Mouse (Mus musculus): Measurements from ENCODE around the gene Sycn. TPM values are rescaled to one million over a fixed set of nuclear protein-coding genes. Genes with fewer than 3 reads are reported as not detected.
"Not testable (repeated sequence)": the region's sequence is repeated elsewhere in the genome, so short reads cannot be mapped to it uniquely, and the experiment has no call there.

Sycn gene
- total RNA-seq (2021), result not detected

DNA sequence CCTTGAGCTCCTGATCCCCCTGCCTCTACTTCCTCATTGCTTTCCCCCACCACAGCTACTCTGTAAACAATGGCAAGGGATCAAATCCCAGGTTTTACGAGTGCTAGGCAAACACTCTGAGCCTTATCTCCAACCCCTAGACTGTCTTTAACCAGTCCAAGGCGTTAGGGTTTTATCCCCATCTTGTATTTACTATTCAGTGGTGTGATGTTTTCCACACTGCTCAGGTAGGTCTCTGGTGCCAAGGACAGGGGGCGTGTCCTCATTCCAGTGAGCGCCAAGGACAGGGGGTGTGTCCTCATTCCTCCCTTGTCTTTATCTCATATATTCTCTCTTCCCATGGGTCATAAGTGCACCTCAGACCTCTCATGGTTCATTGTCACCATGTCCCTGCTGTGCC is at the start of gene Sycn:
Gene Sycn, plus strand, starts transcription at position 360 of the 400 bp plus-strand sequence.
- intact Hi-C loops (cut with DNase I), result no loop called here
- DNase-seq (ENCODE audit: low spot score in 2 of 2), result no peak

DNA sequence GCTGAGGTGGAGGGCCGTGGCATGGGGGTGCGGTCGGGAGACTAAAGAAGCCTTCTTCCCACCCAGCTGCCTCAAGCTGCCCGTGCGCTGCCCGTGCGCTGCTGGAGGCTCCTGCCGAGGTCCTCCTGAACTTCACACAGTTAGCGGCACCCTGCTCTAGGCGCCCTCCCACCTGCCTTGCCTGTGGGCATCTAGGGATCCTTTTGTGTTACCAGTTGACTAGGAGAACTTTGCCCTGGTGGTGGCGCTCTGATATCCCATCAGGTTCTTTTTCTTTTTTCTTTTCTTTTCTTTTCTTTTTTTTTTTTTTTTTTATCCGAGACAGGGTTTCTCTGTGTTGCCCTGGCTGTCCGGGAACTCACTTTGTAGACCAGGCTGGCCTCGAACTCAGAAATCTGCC is 49.8 kb upstream of the Sycn start:
- intact Hi-C loops (cut with DNase I), result loop anchor here (5.0 kb wide), 1 partner anchor 41 kb away; no protein-coding TSS in a partner anchor
- DNase-seq (ENCODE audit: low spot score in 2 of 2), result no peak

DNA sequence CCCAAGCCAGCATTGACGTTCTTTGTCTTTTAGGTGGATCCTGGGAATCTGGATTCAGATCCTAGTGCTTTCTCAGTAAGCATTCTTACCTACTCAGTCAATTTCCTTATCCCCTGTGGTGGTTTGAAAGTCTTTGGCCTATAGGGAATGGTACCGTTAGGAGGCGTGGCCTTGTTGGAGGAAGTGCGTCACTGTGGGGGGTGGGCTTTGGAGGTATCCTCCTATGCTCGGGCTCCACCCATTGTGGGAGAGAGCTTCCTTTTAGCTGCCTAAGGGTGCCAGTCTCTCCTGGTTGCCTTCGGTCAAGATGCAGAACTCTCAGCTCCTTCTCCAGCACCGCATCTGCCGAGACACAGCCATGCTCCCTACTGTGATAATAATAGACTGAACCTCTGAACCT is 48.4 kb upstream of the Sycn start:
- intact Hi-C loops (cut with DNase I), result loop anchor here (5.0 kb wide), 1 partner anchor 40 kb away; no protein-coding TSS in a partner anchor
- no peak for DNase-seq (ENCODE audit: low spot score in 2 of 2)

DNA sequence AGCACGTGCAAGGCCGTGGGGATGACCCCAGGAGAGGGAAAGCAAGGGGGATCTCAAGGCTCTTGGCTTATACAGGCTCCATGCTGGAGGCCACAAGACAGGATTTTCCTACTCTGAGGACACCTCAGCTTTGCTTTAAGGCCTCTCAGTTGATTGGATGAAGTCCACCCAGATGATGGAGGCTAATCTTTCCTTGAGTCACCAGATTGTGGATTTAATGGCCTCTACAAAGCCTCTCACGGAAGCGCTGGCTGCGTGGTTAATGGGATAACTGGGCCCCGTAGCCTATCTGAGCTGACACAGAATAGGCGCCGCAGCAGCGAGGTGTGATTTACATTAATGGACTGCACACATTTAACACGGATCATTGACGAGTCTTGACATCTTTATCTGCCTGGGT is 45.3 kb upstream of the Sycn start:
- no peak for DNase-seq (ENCODE audit: low spot score in 2 of 2)
- intact Hi-C loops (cut with DNase I), result no loop called here

DNA sequence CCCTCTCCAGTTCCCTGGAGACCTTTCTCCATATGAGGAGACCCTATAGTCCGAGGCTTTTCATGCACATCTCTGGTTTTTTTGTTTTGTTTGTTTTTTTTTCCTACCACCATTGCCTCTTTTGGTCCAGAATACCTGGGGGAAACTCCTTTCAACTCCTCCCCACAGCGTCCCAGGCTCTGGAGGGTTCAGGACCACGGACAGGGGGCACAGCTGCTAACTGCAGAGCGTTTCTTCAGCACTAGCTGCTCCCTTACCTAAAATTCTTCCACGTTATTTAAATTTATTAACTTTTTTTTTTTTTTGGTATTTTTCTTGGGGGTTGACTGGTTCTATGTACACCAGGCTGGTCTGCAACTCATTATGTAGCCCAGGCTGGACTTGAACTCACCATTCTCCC is 35.1 kb upstream of the Sycn start:
- intact Hi-C loops (cut with DNase I), result no loop called here

DNA sequence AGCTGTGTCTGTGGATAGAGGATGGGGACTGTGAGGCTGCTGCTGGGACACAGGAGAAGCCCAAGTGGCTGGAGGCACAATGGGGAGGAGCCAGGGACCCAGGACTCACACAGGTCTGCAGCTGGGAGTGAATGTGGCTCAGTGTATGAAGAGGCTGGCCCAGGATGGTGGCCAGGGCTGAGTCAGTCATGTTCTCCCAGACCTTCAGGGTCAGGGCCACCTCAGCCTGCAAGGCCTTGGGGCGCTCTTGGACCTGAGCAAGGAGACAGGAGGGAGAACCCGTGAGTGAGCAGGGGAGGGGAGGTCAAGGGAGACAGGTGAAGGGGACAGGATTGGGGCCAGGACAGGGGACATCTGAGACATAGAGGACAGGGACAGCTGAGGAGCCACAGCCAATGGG is 31.6 kb upstream of the Sycn start:
- intact Hi-C loops (cut with DNase I), result loop anchor here (1.0 to 2.0 kb wide), 2 partner anchors 13 to 18 kb away; partner anchors contain the start of gene Ifnl3
- not testable (repeated sequence) for DNase-seq (ENCODE audit: low spot score in 2 of 2)

More for the DNA sequence above, 35.1 kb upstream of the Sycn start:
- DNase-seq (ENCODE audit: low spot score in 2 of 2), result no peak

DNA sequence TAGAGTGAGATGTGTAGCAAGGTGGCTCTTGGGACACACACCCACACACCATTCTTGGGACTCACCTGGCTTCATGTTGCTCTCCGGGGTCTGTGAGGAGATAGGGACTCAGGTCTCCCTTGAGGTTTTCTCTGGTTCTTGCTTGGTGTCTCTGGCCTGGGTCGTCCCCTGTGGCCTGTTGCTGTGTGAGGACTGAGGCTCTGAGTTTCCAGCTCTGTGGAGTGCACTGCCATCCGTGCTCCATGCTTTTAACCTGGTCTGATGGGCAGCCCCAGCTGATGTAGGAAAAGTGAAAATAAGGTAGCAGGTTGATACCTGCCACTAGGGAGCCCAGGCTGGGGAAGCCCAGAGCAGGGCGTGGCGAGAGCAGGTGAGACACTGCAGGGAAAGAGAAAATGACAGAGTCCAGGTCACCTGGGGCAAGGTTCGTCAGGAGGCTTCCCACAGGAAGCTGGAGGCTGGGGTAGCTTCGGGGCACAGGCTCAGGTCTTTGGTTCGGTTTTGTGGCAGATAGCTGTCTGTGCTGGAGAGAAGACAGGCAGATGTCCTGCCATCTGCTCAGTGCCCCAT is 30.2 kb upstream of the Sycn start, which contains the start of gene Ifnl2:
Gene Ifnl2, minus strand, starts transcription at position 51 of the 570 bp plus-strand sequence.
- intact Hi-C loops (cut with DNase I), result loop anchor here (5.0 kb wide), 1 partner anchor 107 kb away; no protein-coding TSS in a partner anchor
- not testable (repeated sequence) for DNase-seq (ENCODE audit: low spot score in 2 of 2)

DNA sequence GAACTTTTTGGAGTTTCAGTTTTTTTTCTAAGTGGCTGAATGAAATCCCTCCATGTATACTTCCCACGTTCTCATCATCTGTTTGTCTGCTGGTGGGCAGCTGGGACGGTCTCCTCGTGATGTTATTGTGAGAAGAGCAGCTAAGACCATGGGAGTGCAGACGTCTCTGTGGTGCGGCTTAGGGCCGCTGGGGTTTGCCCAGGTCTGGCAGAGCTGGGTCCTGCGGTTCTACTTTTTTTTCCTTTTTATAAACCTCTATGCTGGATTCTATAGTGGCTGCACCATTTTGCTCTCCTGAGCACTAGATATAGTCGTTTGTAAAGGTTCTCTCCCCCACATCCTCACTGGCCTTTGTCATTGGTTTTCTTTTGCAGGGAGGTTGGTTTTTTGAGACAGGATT is 29.2 kb upstream of the Sycn start:
- intact Hi-C loops (cut with DNase I), result loop anchor here (5.0 kb wide), 1 partner anchor 106 kb away; no protein-coding TSS in a partner anchor
- no peak for DNase-seq (ENCODE audit: low spot score in 2 of 2)

DNA sequence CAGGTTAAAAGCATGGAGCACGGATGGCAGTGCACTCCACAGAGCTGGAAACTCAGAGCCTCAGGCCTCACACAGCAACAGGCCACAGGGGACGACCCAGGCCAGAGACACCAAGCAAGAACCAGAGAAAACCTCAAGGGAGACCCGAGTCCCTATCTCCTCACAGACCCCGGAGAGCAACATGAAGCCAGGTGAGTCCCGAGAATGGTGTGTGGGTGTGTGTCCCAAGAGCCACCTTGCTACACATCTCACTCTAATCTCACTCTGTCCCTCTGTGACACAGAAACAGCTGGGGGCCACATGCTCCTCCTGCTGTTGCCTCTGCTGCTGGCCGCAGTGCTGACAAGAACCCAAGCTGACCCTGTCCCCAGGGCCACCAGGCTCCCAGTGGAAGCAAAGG is 18.1 kb upstream of the Sycn start, which contains the start of gene Ifnl3:
Gene Ifnl3, plus strand, starts transcription at position 301 of the 400 bp plus-strand sequence.
- intact Hi-C loops (cut with DNase I), result loop anchor here (1.0 kb wide), 1 partner anchor 13 kb away; no protein-coding TSS in a partner anchor
- not testable (repeated sequence) for DNase-seq (ENCODE audit: low spot score in 2 of 2)

DNA sequence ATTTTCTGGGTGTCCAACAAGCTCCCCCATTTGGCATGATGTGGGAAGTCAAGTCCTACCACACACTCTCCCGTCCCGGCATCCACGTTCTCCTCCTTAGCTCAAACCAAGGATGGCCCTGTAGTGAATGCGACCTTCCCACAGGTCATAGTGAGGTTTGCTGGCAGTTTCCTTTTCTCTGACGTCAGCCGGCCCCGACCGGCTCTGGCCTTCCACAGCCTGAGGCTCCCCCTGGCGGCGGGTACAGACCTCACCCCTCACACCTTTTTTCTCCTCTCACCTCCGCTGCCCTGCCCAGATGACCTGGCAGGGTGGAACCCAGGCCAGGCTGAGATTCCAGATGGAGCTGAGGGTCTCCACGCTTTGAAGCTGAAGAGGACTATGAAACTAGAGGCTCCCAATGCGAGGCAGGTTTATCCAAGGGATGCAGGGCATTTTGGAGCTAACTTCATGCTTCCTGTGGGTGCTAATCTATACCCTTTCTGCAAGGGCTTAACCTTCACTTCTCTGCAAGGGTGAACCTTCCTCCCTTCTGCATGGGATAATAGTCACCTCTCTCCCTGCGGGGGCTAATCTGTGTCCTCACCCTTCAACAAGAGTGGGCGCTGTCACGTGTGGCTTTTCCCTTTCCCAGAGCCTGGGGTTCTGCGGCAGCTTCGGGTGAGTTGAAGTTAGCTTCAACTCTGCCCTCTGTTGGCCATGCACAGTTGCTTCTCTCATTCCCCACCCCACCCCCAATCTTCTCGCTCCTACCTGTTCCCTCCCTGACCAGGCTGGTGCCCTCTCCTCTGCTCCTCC is 12.6 kb upstream of the Sycn start:
- intact Hi-C loops (cut with DNase I), result loop anchor here (1.0 to 2.0 kb wide), 2 partner anchors 19 to 82 kb away; no protein-coding TSS in a partner anchor
- peak; percentile 60 to 64 for DNase-seq (ENCODE audit: low spot score in 2 of 2)

DNA sequence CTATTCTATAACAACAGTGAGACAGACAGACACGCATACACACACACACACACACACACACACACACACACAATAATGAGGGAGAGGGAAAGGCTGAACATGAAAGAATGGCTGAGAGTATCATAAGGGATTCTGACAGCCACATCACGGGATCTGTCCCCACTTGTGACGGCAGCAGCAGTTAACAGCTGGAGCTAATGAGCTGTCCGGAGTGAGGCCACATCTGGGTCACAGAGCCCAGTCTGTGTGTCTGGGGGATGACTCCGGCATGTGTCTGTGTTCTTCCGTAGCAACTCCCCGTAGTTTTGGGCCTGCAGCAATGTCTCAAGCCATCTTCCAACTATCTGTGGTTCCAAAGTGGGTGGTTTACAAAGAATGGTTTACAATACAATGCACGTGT is 8.7 kb upstream of the Sycn start:
- no peak for DNase-seq (ENCODE audit: low spot score in 2 of 2)
- intact Hi-C loops (cut with DNase I), result loop anchor here (5.0 kb wide), 1 partner anchor 40 kb away; no protein-coding TSS in a partner anchor

DNA sequence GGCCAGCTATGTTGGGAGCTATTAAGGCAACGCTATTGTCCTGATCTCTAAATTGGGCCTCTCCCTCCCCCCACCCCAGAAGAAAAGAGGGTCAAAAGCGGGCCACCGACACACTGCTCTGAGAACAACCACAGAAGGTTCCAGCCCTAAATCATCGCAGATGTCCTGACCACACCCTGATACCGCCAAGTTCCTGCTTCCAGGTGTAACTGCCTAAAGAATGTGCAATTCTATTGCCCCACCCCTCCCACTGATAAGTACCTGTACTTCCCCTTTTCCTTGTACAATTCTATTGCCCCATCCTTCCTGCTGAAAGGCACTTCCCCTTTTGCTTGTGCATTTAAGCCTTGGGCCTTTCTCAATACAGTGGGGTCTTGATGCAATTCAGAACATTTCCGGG is 1.8 kb upstream of the Sycn start:
- DNase-seq (ENCODE audit: low spot score in 2 of 2); intact Hi-C loops (cut with DNase I): not testable (repeated sequence)

DNA sequence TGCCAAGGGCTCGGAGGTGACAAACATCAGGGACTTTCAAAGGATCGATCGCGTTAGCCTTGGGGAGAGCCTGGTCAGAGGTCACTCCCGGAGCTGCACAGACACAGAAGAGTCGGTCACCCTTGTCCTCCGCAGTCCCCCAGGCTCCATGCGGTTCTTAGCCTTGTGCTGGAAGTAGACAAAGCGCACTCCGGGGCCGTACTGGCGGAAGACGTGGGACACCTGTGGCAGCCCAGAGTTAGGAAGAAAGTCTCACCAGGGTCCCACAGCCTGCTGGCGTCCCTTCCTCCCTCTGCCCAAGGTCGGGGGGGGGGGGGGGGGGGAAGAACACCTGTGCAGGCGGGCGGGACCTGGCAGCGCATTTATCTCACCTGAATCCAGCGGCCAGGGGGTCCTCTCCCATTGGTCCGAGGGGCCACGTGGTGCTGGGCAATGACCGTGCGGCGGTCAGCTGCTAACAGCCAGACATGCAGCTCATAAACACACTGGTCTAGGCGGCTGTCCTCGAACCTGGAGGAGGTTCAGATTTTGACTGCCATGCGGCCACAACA is 3.4 kb downstream of the Sycn start:
- intact Hi-C loops (cut with DNase I), result no loop called here
- no peak for DNase-seq (ENCODE audit: low spot score in 2 of 2)

DNA sequence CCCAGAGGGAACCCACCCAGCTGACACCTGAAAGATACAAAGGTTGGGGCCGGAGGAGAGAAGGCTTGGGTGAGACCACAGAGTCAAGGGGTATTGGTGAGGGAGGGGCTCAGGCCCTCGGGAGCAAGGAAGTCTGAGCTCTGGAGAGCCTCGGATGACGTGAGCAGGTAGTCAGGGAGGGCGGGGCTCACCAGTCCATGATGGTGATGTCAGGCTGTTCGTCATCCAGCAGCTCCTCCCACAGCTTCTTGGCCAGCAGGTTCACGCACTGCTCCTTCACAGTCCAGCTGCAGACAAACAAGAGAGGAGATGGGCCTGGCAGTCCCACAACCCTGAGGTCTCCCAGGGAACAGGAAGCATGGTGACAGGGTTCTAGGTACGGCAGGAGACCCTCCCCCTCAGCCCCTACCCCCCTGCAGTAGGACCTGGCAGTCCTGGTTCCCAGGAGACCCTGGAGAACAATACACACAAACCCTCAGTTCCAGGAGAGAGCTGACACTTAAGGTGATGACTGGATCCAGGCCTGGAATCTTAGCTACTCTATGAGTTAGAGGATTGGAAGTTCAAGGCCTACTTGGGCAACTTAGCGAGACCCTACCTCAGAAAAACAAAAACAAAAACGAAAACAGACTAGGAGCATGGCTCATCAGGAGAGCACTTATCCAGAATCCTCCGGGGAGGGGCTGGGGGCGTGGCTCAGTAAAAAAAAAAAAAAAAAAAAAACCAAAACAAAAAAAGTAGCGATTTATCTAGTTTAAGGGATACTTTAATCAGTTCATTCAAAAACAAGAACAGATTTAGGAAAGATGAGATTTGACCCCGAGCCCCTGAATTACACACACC is 4.6 kb downstream of the Sycn start:
- intact Hi-C loops (cut with DNase I), result no loop called here
- DNase-seq (ENCODE audit: low spot score in 2 of 2), result no peak

DNA sequence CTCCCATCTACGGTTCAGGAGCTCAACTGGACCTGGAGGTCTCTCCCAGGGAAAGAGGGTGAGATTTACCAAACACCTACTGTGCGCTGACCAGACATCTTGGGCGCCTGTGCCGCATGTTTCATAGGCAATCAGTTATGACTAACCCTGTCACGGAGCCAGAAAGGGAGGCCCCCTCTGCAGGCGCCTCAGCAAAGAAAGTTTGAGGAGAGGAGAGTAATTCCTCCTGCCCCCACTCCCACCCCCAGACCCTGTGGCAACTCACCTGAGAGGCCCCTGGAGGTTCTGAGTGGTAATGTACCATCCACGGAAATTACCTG is 5.2 kb downstream of the Sycn start:
- intact Hi-C loops (cut with DNase I), result no loop called here
- no peak for DNase-seq (ENCODE audit: low spot score in 2 of 2)

DNA sequence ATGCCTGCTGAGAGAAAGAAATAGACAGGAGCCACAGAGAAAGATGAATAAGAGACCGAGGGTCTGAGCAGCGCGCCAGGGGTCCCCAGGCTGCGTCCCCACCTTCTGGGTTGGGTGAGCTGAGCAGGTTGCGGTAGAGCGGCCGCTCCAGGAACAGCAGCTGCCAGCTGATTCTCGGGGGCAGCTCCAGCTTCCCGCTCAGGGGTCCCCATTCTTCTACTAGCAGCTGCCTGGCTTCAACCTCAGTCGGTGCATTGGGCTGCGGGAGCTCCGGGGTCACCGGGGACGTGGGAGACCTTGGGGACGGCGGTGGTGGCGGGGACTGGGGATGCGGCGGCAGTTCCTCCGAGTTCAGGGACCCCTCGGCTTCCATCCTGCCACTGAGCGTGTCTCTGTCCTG is 6.0 kb downstream of the Sycn start:
- intact Hi-C loops (cut with DNase I), result no loop called here

DNA sequence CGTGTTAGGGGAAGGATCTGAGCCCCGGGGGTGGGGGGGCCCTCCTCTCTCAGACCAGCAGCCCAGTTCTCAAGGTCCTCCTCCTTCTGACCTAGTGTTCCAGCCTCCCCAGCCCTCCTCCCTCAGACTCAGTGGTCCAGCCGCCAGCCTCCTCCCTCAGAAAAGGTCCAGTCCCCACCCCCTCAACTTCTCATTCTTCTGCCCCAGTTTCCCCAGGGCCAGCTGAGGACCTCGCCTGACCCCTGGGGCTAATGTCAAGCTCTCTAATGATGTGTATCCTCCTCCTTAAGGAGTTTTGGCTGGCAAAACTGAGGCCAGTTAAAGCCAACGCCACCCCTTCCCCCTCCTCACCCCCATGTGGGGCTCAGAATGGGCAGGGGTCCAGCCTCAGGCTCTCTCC is 6.5 kb downstream of the Sycn start, which contains the start of gene Nccrp1:
Gene Nccrp1, minus strand, starts transcription at position 101 of the 400 bp plus-strand sequence.
- intact Hi-C loops (cut with DNase I), result no loop called here
- no peak for DNase-seq (ENCODE audit: low spot score in 2 of 2)

More for the DNA sequence above, 6.0 kb downstream of the Sycn start:
- no peak for DNase-seq (ENCODE audit: low spot score in 2 of 2)

DNA sequence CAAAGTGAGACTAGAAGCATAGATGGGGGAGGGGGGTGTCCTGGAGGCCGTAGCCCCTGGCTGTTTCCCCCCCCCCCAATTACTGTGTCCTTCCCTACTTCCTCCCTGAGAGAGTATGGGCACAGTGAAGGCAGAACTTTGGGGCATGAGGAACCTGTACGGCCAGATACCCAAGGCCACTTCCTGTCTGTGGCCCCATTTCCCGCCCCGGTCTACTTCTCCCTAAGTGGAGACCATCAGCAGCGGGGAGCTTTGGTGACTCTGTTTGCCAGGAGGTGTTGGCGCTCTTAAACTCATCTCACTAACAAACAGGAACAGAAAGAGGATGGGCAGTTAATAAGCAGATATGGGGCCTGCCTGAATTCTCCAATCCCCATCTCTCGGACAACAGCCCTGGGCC is 6.9 kb downstream of the Sycn start:
- no peak for DNase-seq (ENCODE audit: low spot score in 2 of 2)
- intact Hi-C loops (cut with DNase I), result no loop called here

DNA sequence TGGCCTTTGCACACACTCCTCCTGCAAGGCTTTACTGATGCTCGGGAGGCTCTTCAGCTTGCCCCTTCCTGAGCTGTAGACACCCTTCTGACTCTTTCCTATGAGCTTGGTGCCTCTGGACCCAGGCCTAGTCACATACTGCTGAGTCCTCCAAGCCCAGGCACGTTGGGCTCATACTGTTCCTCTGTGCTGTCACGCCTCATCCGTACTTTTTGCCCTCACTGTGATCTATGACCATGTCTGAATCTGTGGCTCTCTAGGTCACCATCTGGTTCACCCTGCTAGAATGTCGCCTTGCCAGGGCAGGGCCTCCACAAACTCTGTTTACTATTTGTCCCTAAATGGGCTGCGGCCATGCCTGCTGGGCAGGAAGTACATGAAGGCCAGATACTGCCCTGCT is 12.4 kb downstream of the Sycn start:
- DNase-seq (ENCODE audit: low spot score in 2 of 2), result no peak
- intact Hi-C loops (cut with DNase I), result no loop called here

Measured in left cerebral cortex, postnatal 25 days (tissue).